15 mouse cellular contexts compared by ENCODE assay signal in genomic region chr7:120729635-120730034, GRCm38 (mm10). TPM values are rescaled to one million over a fixed set of nuclear protein-coding genes. Genes with fewer than 3 reads are reported as not detected.
DNase-seq lines count a peak whose midpoint lies in the region; ATAC-seq and TF ChIP-seq lines count a peak whose summit lies in the region.
"Had no signal": no experiment of that assay in that cellular context is flagged by ENCODE, and none has a peak within 500 bp of the region (broad histone marks: within the 10 kb centered on the region; RNA-seq: fewer than 3 reads in every experiment).

No protein-coding gene starts in this region.

- no peak overlapping the region for H3K27ac ChIP-seq in bone marrow macrophage, adult 2 months (ENCODE audit: insufficient read depth, low read depth, low read length)
- H3K27ac ChIP-seq in heart, embryonic 16.5 days (ENCODE audit: low read length): no peak overlapping the region
- H3K27ac ChIP-seq in forebrain, embryonic 14.5 days (ENCODE audit: low read depth, low read length): no peak overlapping the region
- H3K27ac ChIP-seq: embryonic facial prominence, embryonic 15.5 days; hindbrain, embryonic 12.5 days; layer of hippocampus, adult 2 months; limb, embryonic 12.5 days; midbrain, embryonic 13.5 days had no signal

- H3K4me1 ChIP-seq in bone marrow macrophage, adult 2 months (ENCODE audit: control insufficient read depth, insufficient read depth, low read length): 0 out of 2 replicates have a peak, but pooled peaks cover 2% of the 10 kb centered on the region
- peaks cover 3% of the 10 kb centered on the region for H3K4me1 ChIP-seq in heart, embryonic 16.5 days (ENCODE audit: control insufficient read depth, insufficient read depth, low read length)
- no peaks in the 10 kb centered on the region for H3K4me1 ChIP-seq in forebrain, embryonic 14.5 days (ENCODE audit: control insufficient read depth, insufficient read depth, low read length)
- H3K4me1 ChIP-seq: embryonic facial prominence, embryonic 15.5 days; limb, embryonic 12.5 days; midbrain, embryonic 13.5 days had no signal

- H3K4me3 ChIP-seq in bone marrow macrophage, adult 2 months (ENCODE audit: insufficient read depth, low read length): peak overlapping the region; percentile 43
- H3K4me3 ChIP-seq in heart, embryonic 16.5 days (ENCODE audit: low read length): 0 out of 2 replicates have a peak overlapping the region, but pooled peaks have one; percentile 24
- H3K4me3 ChIP-seq in forebrain, embryonic 14.5 days (ENCODE audit: low read depth, low read length): no peak overlapping the region
- H3K4me3 ChIP-seq: embryonic facial prominence, embryonic 15.5 days; hindbrain, embryonic 12.5 days; layer of hippocampus, adult 2 months; limb, embryonic 12.5 days; midbrain, embryonic 13.5 days had no signal

- DNase-seq in kidney, postnatal 36 days: peak; percentile 12 to 28
- no peak for DNase-seq in kidney, adult 18-20 months
- no peak for DNase-seq in testis, postnatal 14 days (ENCODE audit: low spot score)
- DNase-seq in forebrain, embryonic 14.5 days (ENCODE audit: low spot score): no peak
- DNase-seq in left cerebral cortex, adult 9 months (ENCODE audit: low spot score in 2 of 2): no peak
- DNase-seq: adrenal gland, adult 8-10 months; cerebellum, postnatal 14 days had no signal

- H3K9ac ChIP-seq in heart, embryonic 16.5 days (ENCODE audit: low read length): no peak overlapping the region
- H3K9ac ChIP-seq in forebrain, embryonic 14.5 days (ENCODE audit: low read length): no peak overlapping the region
- H3K9ac ChIP-seq: embryonic facial prominence, embryonic 15.5 days; hindbrain, embryonic 12.5 days; limb, embryonic 12.5 days; midbrain, embryonic 13.5 days had no signal

- TF ChIP-seq POLR2A in bone marrow macrophage, adult 2 months (IDR thresholded peaks at IDR 0.05; ENCODE audit: borderline replicate concordance, low read depth, low read length): no peak

- no peak for TF ChIP-seq CTCF in bone marrow macrophage, adult 2 months (IDR thresholded peaks at IDR 0.05; ENCODE audit: low read depth, low read length)

- no peaks in the 10 kb centered on the region for H3K27me3 ChIP-seq in heart, embryonic 16.5 days (ENCODE audit: control insufficient read depth, insufficient read depth, low read length)
- no peaks in the 10 kb centered on the region for H3K27me3 ChIP-seq in forebrain, embryonic 14.5 days (replicated peaks; ENCODE audit: control insufficient read depth, insufficient read depth, low read length)
- H3K27me3 ChIP-seq: embryonic facial prominence, embryonic 15.5 days; hindbrain, embryonic 12.5 days; limb, embryonic 12.5 days; midbrain, embryonic 13.5 days had no signal

- H3K9me3 ChIP-seq in heart, embryonic 16.5 days (replicated peaks; ENCODE audit: control insufficient read depth, low read length): no peaks in the 10 kb centered on the region
- no peaks in the 10 kb centered on the region for H3K9me3 ChIP-seq in forebrain, embryonic 14.5 days (replicated peaks; ENCODE audit: control insufficient read depth, low read length)
- H3K9me3 ChIP-seq: embryonic facial prominence, embryonic 15.5 days; hindbrain, embryonic 12.5 days; limb, embryonic 12.5 days; midbrain, embryonic 13.5 days had no signal

- ATAC-seq in heart, embryonic 16.5 days (replicated peaks; ENCODE audit: extremely low read depth, insufficient read depth, low FRiP score): no peak
- ATAC-seq in megakaryocyte, adult 5-6 weeks (ENCODE audit: poor library complexity, severe bottlenecking): peak; percentile 64
- ATAC-seq in forebrain, embryonic 14.5 days: no peak
- ATAC-seq: midbrain, embryonic 13.5 days had no signal

- peak overlapping the region; percentile 39 for H3K4me2 ChIP-seq in heart, embryonic 16.5 days (ENCODE audit: low read depth, low read length)
- no peak overlapping the region for H3K4me2 ChIP-seq in forebrain, embryonic 14.5 days (ENCODE audit: low read length)
- H3K4me2 ChIP-seq: embryonic facial prominence, embryonic 15.5 days; hindbrain, embryonic 12.5 days; limb, embryonic 12.5 days; midbrain, embryonic 13.5 days had no signal

- peaks cover 7% of the 10 kb centered on the region; the same call in 1 of the 2 replicates for H3K36me3 ChIP-seq in heart, embryonic 16.5 days (ENCODE audit: control insufficient read depth, insufficient read depth)
- peaks cover 22% of the 10 kb centered on the region for H3K36me3 ChIP-seq in forebrain, embryonic 14.5 days (ENCODE audit: control insufficient read depth, insufficient read depth, low read length)

- 39% methylated on average over 5 of the region's 5 CpGs for WGBS in heart, embryonic 16.5 days
- WGBS in forebrain, embryonic 14.5 days: 88% methylated on average over 5 of the region's 5 CpGs

RNA-seq across cellular contexts. Expression of gene Vwa3a, which starts 9.5 kb away (rescaled TPM):
- not detected in 2 replicates for polyA plus RNA-seq in bone marrow macrophage, adult 2 months (2012; ENCODE audit: insufficient read depth, insufficient read length, missing spikeins)
- 1.0 TPM in 2 replicates for polyA plus RNA-seq in heart, embryonic 16.5 days (2015; fragmentation: Nextera tagmentation; extraction: Ambion mirVana)
- total RNA-seq in megakaryocyte, adult 5-6 weeks (2015): 0.11 TPM in 1 of 2 replicates, not detected in the other
- not detected in 2 replicates for total RNA-seq in megakaryocyte, adult 5-6 weeks (2017)
- polyA plus RNA-seq in forebrain, embryonic 14.5 days (2014; fragmentation: Nextera tagmentation; extraction: Ambion mirVana): 1.1 and 1.6 TPM in 2 replicates

RNA-seq across cellular contexts. Expression of gene Mosmo, which starts 52.2 kb away (rescaled TPM):
- polyA plus RNA-seq in bone marrow macrophage, adult 2 months (2012; ENCODE audit: insufficient read depth, insufficient read length, missing spikeins): 22.2 and 35.0 TPM in 2 replicates
- 6.9 and 8.5 TPM in 2 replicates for polyA plus RNA-seq in heart, embryonic 16.5 days (2015; fragmentation: Nextera tagmentation; extraction: Ambion mirVana)
- total RNA-seq in megakaryocyte, adult 5-6 weeks (2015): 19.6 and 21.1 TPM in 2 replicates
- 8.0 and 11.6 TPM in 2 replicates for total RNA-seq in megakaryocyte, adult 5-6 weeks (2017)
- polyA plus RNA-seq in forebrain, embryonic 14.5 days (2014; fragmentation: Nextera tagmentation; extraction: Ambion mirVana): 15.0 and 15.6 TPM in 2 replicates

RNA-seq across cellular contexts. Expression of gene Pdzd9, which starts 59.5 kb away (rescaled TPM):
- 0.37 and 0.42 TPM in 2 replicates for polyA plus RNA-seq in bone marrow macrophage, adult 2 months (2012; ENCODE audit: insufficient read depth, insufficient read length, missing spikeins)
- 0.30 and 0.46 TPM in 2 replicates for polyA plus RNA-seq in heart, embryonic 16.5 days (2015; fragmentation: Nextera tagmentation; extraction: Ambion mirVana)
- total RNA-seq in megakaryocyte, adult 5-6 weeks (2015): not detected in 2 replicates
- total RNA-seq in megakaryocyte, adult 5-6 weeks (2017): not detected in 2 replicates
- 0.08 and 0.27 TPM in 2 replicates for polyA plus RNA-seq in forebrain, embryonic 14.5 days (2014; fragmentation: Nextera tagmentation; extraction: Ambion mirVana)
- total RNA-seq: adrenal gland, adult 8-10 months; layer of hippocampus, adult 2 months had no signal

Comparison
In these comparisons a context has a peak if more than half of its experiments do, and no peak if none do; other contexts are left out.
1. DNase-seq: peak in kidney, postnatal 36 days (2 of 2); none in kidney, adult 18-20 months (single experiment), testis, postnatal 14 days (single experiment), forebrain, embryonic 14.5 days (single experiment) and left cerebral cortex, adult 9 months (0 of 2).